Mouse (Mus musculus) adrenal gland, postnatal 4 days (tissue): ENCODE results near the gene Galnt15. TPM values are rescaled to one million over a fixed set of nuclear protein-coding genes. Genes with fewer than 3 reads are reported as not detected.

Source experiments
- DNase-seq, 2 experiments: peaks; one replicate each; pipeline ENCODE4 v3.0.0; 2021 to 2022; ENCODE audit warnings: low spot score in 2 of 2, mixed read lengths in 2 of 2
- total RNA-seq, 2 experiments: library from RNA; stranded (reverse); gene quantifications; 2 replicates each; pipeline ENCODE4 v1.2.3; 2021

Gene Galnt15
- total RNA-seq, 2 experiments from 2014 or later: 3.1 to 4.0 TPM

- DNase-seq: peak in 1 of 2 experiments; percentile 44
Measured at GRCm38 (mm10) chr14:32032522-32032921, 3.7 kb downstream of the Galnt15 start.

GRCm38 (mm10) chr14:32036482-32036881, 7.7 kb downstream of the Galnt15 start:
- peak in 1 of 2 experiments; percentile 23 for DNase-seq

- DNase-seq: no peak
Measured at GRCm38 (mm10) chr14:32037661-32038252, 9.0 kb downstream of the Galnt15 start.

GRCm38 (mm10) chr14:32042108-32042507, 13.3 kb downstream of the Galnt15 start:
- no peak for DNase-seq

- DNase-seq: no peak
Measured at GRCm38 (mm10) chr14:32046357-32046756, 17.6 kb downstream of the Galnt15 start.

- no peak for DNase-seq
Measured at GRCm38 (mm10) chr14:32050171-32050570, 21.4 kb downstream of the Galnt15 start.

DNA sequence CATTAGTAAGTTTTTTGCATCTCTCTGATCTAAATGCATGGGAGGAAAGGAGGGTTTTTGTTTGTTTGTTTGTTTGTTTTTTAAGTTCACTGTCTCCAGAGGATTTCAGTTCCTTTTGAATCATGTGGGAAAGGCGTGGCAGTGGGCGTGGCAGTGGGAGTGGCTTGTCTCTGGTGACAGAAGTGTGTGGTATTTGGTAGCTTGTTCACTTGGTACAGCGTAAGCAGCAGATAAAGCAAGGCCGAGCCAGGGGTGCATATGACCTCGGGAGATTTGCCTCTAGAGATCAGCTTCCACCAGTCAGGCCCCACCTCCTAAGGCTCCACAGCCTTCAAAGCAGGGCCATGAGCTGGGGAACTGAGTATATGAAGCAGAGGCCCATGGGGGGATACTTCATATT, 25.1 kb downstream of the Galnt15 start:
- DNase-seq: no peak

- DNase-seq: no peak
Measured at GRCm38 (mm10) chr14:32054788-32055187, 26.0 kb downstream of the Galnt15 start.

GRCm38 (mm10) chr14:32055781-32056180, 27.0 kb downstream of the Galnt15 start:
- DNase-seq: no peak

DNA sequence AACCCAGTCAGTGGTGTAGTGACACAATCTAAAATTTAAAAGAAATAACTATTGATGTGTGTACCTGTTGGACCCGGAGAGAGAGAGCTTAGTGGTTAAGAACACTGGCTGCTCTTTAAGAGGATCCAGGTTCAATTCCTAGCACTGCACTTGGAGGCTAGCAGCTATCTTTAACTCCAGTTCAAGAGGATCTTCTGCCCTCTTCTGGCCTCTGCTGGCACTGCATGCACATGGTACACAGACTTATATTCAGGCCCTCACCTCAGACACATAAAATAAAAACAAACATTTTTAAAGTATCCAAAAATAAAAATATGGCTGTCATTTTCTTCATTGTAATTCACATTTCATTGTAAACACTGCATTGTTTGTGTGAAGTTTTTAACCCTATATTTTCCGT, 27.9 kb downstream of the Galnt15 start:
- no peak for DNase-seq

GRCm38 (mm10) chr14:32057664-32058063, 28.9 kb downstream of the Galnt15 start:
- no peak for DNase-seq

- no peak for DNase-seq
Measured at GRCm38 (mm10) chr14:32061398-32061797, 32.6 kb downstream of the Galnt15 start.

GRCm38 (mm10) chr14:32072807-32073206, 44.0 kb downstream of the Galnt15 start:
- DNase-seq: no peak

DNA sequence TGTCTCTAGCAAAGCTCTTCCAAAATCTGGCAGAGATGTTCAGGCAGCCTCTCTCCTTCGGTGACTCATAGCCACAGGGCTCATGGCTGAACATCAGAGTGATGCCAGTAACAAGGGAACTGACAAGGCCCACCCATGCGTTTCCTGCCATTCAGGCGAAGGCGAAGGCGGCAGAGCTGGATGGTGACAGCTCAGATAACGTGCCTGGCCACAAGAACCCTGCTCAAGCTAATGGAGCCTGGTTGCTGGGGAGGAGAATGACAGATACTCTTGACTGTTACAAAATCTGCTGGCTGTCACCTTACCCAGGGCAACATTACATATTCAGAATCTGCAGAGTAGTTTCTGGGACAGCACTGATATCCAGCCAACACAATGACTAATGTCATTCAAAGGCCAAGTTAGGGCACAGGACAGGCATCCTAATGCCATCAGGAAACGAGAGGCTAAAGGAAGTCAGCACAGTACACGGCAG, 44.5 kb downstream of the Galnt15 start:
- DNase-seq: peak in 1 of 2 experiments; percentile 15

GRCm38 (mm10) chr14:32073901-32074300, 45.1 kb downstream of the Galnt15 start:
- no peak for DNase-seq

GRCm38 (mm10) chr14:32076896-32077575, 48.2 kb downstream of the Galnt15 start:
- DNase-seq: peak; percentile 36 to 41

DNA sequence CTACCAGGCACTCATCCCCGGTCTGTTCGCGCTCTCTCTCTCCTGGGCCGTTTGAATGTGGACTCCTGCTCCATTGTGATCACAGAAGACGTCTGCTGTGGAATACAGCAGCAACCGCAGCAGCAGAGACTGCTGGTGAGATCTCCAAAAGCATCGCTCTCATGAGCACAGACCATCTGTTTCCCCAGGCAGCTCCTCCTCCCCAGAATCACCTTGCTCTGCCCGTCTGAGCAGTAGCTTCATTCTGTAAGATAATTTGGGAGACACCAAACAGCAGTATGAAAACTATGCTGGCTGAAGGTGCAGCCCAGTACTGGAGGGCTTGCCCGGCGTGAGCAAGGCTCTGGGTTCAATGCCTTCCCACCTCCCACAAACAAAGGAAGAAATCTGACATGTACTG, 52.2 kb downstream of the Galnt15 start:
- DNase-seq: no peak

- DNase-seq: no peak
Measured at GRCm38 (mm10) chr14:32082891-32083290, 54.1 kb downstream of the Galnt15 start.

DNA sequence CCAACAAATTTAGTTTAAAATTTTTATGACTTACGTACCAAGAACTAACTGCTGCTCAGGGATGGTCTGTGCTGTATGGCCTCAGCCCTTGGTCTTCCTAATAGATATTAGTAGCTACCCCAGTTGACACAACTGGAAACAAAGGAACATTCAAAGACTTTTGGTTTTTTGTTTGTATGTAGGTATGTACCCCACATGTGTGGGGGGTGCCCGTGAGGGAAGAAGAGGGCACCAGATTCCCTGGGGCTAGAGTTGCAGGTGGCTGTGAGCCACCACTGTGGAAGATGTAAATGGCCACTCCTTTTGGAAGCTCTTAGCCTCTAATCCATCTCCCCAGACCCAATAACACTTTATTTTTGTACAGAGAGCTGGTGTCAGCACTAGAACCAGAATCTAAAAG, 54.7 kb downstream of the Galnt15 start:
- DNase-seq: no peak

DNA sequence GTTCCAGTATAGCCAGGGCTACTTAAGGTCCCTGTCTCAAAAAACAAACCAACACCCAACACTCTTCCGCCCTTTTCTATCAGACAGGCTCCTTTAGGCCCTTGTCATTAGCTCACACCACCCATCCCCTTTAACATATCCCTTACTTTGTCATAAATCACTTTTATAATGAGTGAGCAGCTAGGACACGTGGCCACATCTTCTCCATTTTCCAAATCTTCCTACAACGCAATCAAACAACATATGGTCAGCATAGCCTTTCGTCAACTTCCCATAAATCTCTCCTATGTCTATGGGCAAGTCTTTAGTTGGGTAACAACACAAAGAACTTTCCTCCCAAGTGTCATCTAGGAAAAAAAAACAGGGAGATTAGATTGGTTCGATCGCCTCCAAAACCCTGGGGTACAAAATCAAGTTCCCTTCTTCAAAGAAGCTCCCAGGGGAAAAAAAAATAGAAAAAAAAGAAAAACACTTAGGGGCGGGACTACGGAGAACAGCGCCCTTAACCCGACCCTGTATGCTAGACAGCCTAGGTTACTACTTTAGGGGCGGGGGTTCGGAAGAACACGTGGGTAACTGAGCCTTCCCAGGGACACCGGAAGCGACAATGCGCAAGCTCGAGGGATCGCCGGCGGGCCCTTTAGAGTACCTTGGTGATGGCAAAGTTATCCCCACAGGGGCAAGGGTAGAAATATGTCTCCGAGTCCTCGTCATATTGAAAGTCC, 56.1 kb downstream of the Galnt15 start, which contains the start of gene Oxnad1:
Oxnad1 (plus strand) TSS at position 614 of the 725 bp plus-strand sequence.
- no peak for DNase-seq

- DNase-seq: peak; percentile 96 to 98
Measured at GRCm38 (mm10) chr14:32085486-32086201, 56.9 kb downstream of the Galnt15 start, which contains the start of gene Dph3. TSS of gene Dph3 (minus strand) at chr14:32085729.
